10 mouse cellular contexts compared by ENCODE assay signal in genomic region chr4:154802210-154802609, GRCm38 (mm10). TPM values are rescaled to one million over a fixed set of nuclear protein-coding genes. Genes with fewer than 3 reads are reported as not detected.
DNase-seq lines count a peak whose midpoint lies in the region; ATAC-seq and TF ChIP-seq lines count a peak whose summit lies in the region.
"Had no signal": no experiment of that assay in that cellular context is flagged by ENCODE, and none has a peak within 500 bp of the region (broad histone marks: within the 10 kb centered on the region; RNA-seq: fewer than 3 reads in every experiment).

No protein-coding gene starts in this region.

- H3K36me3 ChIP-seq in forebrain, embryonic 10.5 days (replicated peaks): no peaks in the 10 kb centered on the region
- H3K36me3 ChIP-seq in forebrain, postnatal 0 days (ENCODE audit: insufficient read depth): no peaks in the 10 kb centered on the region
- H3K36me3 ChIP-seq in lung, embryonic 16.5 days (ENCODE audit: control insufficient read depth, insufficient read depth, low read length): no peaks in the 10 kb centered on the region
- no peaks in the 10 kb centered on the region for H3K36me3 ChIP-seq in limb, embryonic 11.5 days (ENCODE audit: control insufficient read depth, insufficient read depth, low read length)
- H3K36me3 ChIP-seq in stomach, embryonic 15.5 days: no peaks in the 10 kb centered on the region

- no peak overlapping the region for H3K9ac ChIP-seq in forebrain, postnatal 0 days
- no peak overlapping the region for H3K9ac ChIP-seq in lung, embryonic 16.5 days (ENCODE audit: low read length)
- peak overlapping the region; percentile 4 for H3K9ac ChIP-seq in limb, embryonic 11.5 days (ENCODE audit: low read length)
- H3K9ac ChIP-seq in stomach, embryonic 15.5 days: no peak overlapping the region

- no peaks in the 10 kb centered on the region for H3K9me3 ChIP-seq in forebrain, embryonic 10.5 days
- H3K9me3 ChIP-seq in forebrain, postnatal 0 days (ENCODE audit: low read length): no peaks in the 10 kb centered on the region
- no peaks in the 10 kb centered on the region for H3K9me3 ChIP-seq in lung, embryonic 16.5 days (ENCODE audit: control insufficient read depth, low read length)
- no peaks in the 10 kb centered on the region for H3K9me3 ChIP-seq in limb, embryonic 11.5 days (ENCODE audit: control insufficient read depth, low read length)
- no peaks in the 10 kb centered on the region for H3K9me3 ChIP-seq in stomach, embryonic 15.5 days

- no peak for TF ChIP-seq CTCF in forebrain, postnatal 0 days (IDR thresholded peaks at IDR 0.05; ENCODE audit: low read depth)

- H3K4me1 ChIP-seq in forebrain, embryonic 10.5 days: peaks cover 30% of the 10 kb centered on the region
- 0 out of 2 replicates have a peak, but pooled peaks cover 4% of the 10 kb centered on the region for H3K4me1 ChIP-seq in forebrain, postnatal 0 days (ENCODE audit: insufficient read depth)
- H3K4me1 ChIP-seq in lung, embryonic 16.5 days (replicated peaks; ENCODE audit: control insufficient read depth, insufficient read depth, low read length): no peaks in the 10 kb centered on the region
- peaks cover 20% of the 10 kb centered on the region for H3K4me1 ChIP-seq in limb, embryonic 11.5 days (ENCODE audit: control insufficient read depth, insufficient read depth, low read length)
- peaks cover 5% of the 10 kb centered on the region; the same call in 1 of the 2 replicates for H3K4me1 ChIP-seq in stomach, embryonic 15.5 days

- no peak overlapping the region for H3K4me2 ChIP-seq in forebrain, postnatal 0 days (ENCODE audit: low read depth)
- H3K4me2 ChIP-seq in lung, embryonic 16.5 days (ENCODE audit: low read depth, low read length): peak overlapping the region; percentile 4; the same call in 1 of the 2 replicates
- H3K4me2 ChIP-seq in limb, embryonic 11.5 days (ENCODE audit: low read depth, severe bottlenecking): peak overlapping the region; percentile 27
- peak overlapping the region; percentile 26 for H3K4me2 ChIP-seq in stomach, embryonic 15.5 days

- peaks cover 68% of the 10 kb centered on the region for H3K27me3 ChIP-seq in forebrain, embryonic 10.5 days (ENCODE audit: poor library complexity, severe bottlenecking)
- no peaks in the 10 kb centered on the region for H3K27me3 ChIP-seq in forebrain, postnatal 0 days (ENCODE audit: insufficient read depth, low read length)
- peaks cover 16% of the 10 kb centered on the region for H3K27me3 ChIP-seq in lung, embryonic 16.5 days (ENCODE audit: control insufficient read depth, insufficient read depth, low read depth, low read length)
- H3K27me3 ChIP-seq in limb, embryonic 11.5 days (ENCODE audit: control insufficient read depth, insufficient read depth, low read length): no peaks in the 10 kb centered on the region
- peaks cover 28% of the 10 kb centered on the region for H3K27me3 ChIP-seq in stomach, embryonic 15.5 days (replicated peaks)

- ATAC-seq in forebrain, postnatal 0 days: no peak
- ATAC-seq in lung, embryonic 16.5 days (ENCODE audit: low read depth): no peak
- no peak for ATAC-seq in limb, embryonic 11.5 days (ENCODE audit: insufficient number of reproducible peaks, low FRiP score, low TSS enrichment, low read depth)
- ATAC-seq in stomach, embryonic 15.5 days (ENCODE audit: insufficient read depth, low FRiP score, low read depth): no peak

- H3K4me3 ChIP-seq in forebrain, embryonic 10.5 days: peak overlapping the region; percentile 29; the same call in 1 of the 2 replicates
- H3K4me3 ChIP-seq in forebrain, postnatal 0 days (ENCODE audit: low read depth, low read length): no peak overlapping the region
- no peak overlapping the region for H3K4me3 ChIP-seq in lung, embryonic 16.5 days (ENCODE audit: low read length)
- H3K4me3 ChIP-seq in limb, embryonic 11.5 days (ENCODE audit: low read depth, low read length): no peak overlapping the region
- no peak overlapping the region for H3K4me3 ChIP-seq in stomach, embryonic 15.5 days (replicated peaks)

- DNase-seq in forebrain, embryonic 10.5 days (ENCODE audit: extremely low spot score, low spot score): peak; percentile 63
- no peak for DNase-seq in forebrain, postnatal 0 days
- no peak for DNase-seq in lung, postnatal 10 days
- peak; percentile 76 for DNase-seq in limb, embryonic 11.5 days (ENCODE audit: low spot score)
- DNase-seq in spleen, postnatal 4 days (ENCODE audit: low spot score in 2 of 2): no peak
- no peak for DNase-seq in urinary bladder, postnatal 36 days (ENCODE audit: low spot score in 2 of 2)
- DNase-seq: spleen, adult 18-20 months had no signal

- under 1% methylated on average over 26 of the region's 26 CpGs for WGBS in forebrain, embryonic 10.5 days
- 5% methylated on average over 26 of the region's 26 CpGs for WGBS in forebrain, postnatal 0 days
- 5% methylated on average over 26 of the region's 26 CpGs for WGBS in lung, embryonic 16.5 days
- WGBS in limb, embryonic 11.5 days: 1% methylated on average over 26 of the region's 26 CpGs
- WGBS in stomach, embryonic 15.5 days: 4% methylated on average over 26 of the region's 26 CpGs

- peak overlapping the region; percentile 82 for H3K27ac ChIP-seq in forebrain, embryonic 10.5 days
- H3K27ac ChIP-seq in forebrain, postnatal 0 days (ENCODE audit: low read depth, low read length): no peak overlapping the region
- H3K27ac ChIP-seq in lung, embryonic 16.5 days (ENCODE audit: low read length): no peak overlapping the region
- H3K27ac ChIP-seq in limb, embryonic 11.5 days (replicated peaks; ENCODE audit: low read depth, low read length): peak overlapping the region; percentile 71
- H3K27ac ChIP-seq in stomach, embryonic 15.5 days: no peak overlapping the region

RNA-seq across cellular contexts. Expression of gene Ttc34, which starts 35.0 kb away (rescaled TPM):
- 0.58 and 0.61 TPM in 2 replicates for polyA plus RNA-seq in forebrain, embryonic 10.5 days (2016; fragmentation: Nextera tagmentation; extraction: Ambion mirVana)
- 3.6 and 3.7 TPM in 2 replicates for total RNA-seq in forebrain, postnatal 0 days (2014; rRNA removed)
- polyA plus RNA-seq in forebrain, postnatal 0 days (2015; fragmentation: Nextera tagmentation; extraction: Ambion mirVana): 4.1 TPM in 2 replicates
- 0.19 and 0.21 TPM in 2 replicates for polyA plus RNA-seq in lung, embryonic 16.5 days (2015; fragmentation: Nextera tagmentation; extraction: Ambion mirVana)
- 0.10 and 0.32 TPM in 2 replicates for polyA plus RNA-seq in limb, embryonic 11.5 days (2014; fragmentation: Nextera tagmentation; extraction: Ambion mirVana)
- polyA plus RNA-seq in stomach, embryonic 15.5 days (2015; fragmentation: Nextera tagmentation; extraction: Ambion mirVana): 0.08 and 0.17 TPM in 2 replicates
- total RNA-seq: hematopoietic stem cell, adult 5-6 weeks had no signal

Comparison
In these comparisons a context has a peak if more than half of its experiments do, and no peak if none do; other contexts are left out.
1. DNase-seq: peak in forebrain, embryonic 10.5 days (single experiment) and limb, embryonic 11.5 days (single experiment); none in forebrain, postnatal 0 days (single experiment), lung, postnatal 10 days (single experiment), spleen, postnatal 4 days (0 of 2) and urinary bladder, postnatal 36 days (0 of 2).
2. H3K27ac ChIP-seq: peak in forebrain, embryonic 10.5 days (single experiment) and limb, embryonic 11.5 days (single experiment); none in forebrain, postnatal 0 days (single experiment), lung, embryonic 16.5 days (single experiment) and stomach, embryonic 15.5 days (single experiment).